Mouse (Mus musculus) hindbrain, postnatal 0 days (tissue): ENCODE measurements around the gene Mctp1. TPM values are rescaled to one million over a fixed set of nuclear protein-coding genes. Genes with fewer than 3 reads are reported as not detected.
"Not testable (repeated sequence)": the region's sequence is repeated elsewhere in the genome, so short reads cannot be mapped to it uniquely, and the experiment has no call there.

Source experiments
- ATAC-seq: fragments of 200-750 bp; cut with Nextera tagmentation; 2 replicates; pipeline ENCODE4 v1.8.0; 2017; ENCODE audit warnings: mild to moderate bottlenecking, moderate TSS enrichment, moderate library complexity
- DNase-seq: peaks from one replicate; pipeline ENCODE4 v3.0.0-alpha.2; 2015; ENCODE audit warnings: low spot score
- H3K27ac ChIP-seq: fragments of 300-500 bp; sonication (generic); 2 replicates; pipeline ENCODE4 v1.5.1; 2014; ENCODE audit warnings: mild to moderate bottlenecking
- H3K27me3 ChIP-seq: fragments of 300-500 bp; sonication (generic); 2 replicates; pipeline ENCODE4 v1.6.1; 2014; ENCODE audit warnings: low read length, mixed read lengths; ENCODE audit not compliant: insufficient read depth
- H3K36me3 ChIP-seq: fragments of 300-500 bp; sonication (generic); 2 replicates; pipeline ENCODE4 v1.6.1; 2014; ENCODE audit warnings: low read length, mixed read lengths; ENCODE audit not compliant: insufficient read depth
- H3K4me1 ChIP-seq: fragments of 300-500 bp; sonication (generic); 2 replicates; pipeline ENCODE4 v1.6.1; 2014; ENCODE audit warnings: antibody characterized with exemption, low read length, mixed read lengths; ENCODE audit not compliant: insufficient read depth
- H3K4me2 ChIP-seq: fragments of 300-500 bp; sonication (generic); 2 replicates; pipeline ENCODE4 v1.6.1; 2014; ENCODE audit warnings: low read depth, mild to moderate bottlenecking, low read length, moderate library complexity, mixed read lengths
- H3K4me3 ChIP-seq: fragments of 300-500 bp; sonication (generic); 2 replicates; pipeline ENCODE4 v1.5.1; 2014; ENCODE audit warnings: low read length
- H3K9ac ChIP-seq: fragments of 300-500 bp; sonication (generic); replicated peaks from 2 replicates; pipeline ENCODE4 v1.6.1; 2014; ENCODE audit warnings: mild to moderate bottlenecking, low read length, moderate library complexity, mixed read lengths
- H3K9me3 ChIP-seq: fragments of 300-500 bp; sonication (generic); 2 replicates; pipeline ENCODE4 v1.6.1; 2016; ENCODE audit warnings: low read length, mixed read lengths
- CTCF ChIP-seq: IDR thresholded peaks from 2 replicates; pipeline ENCODE4 v1.5.1; 2016; ENCODE audit warnings: antibody characterized with exemption, control low read depth, low read depth
- WGBS: fragments of 180-500 bp; shearing (Covaris S2); extraction: QIAGEN DNeasy Blood & Tissue Kit; methylation state at CpG from one replicate; pipeline ENCODE4 v1.1.7; 2014; 5-methylcytosine and 5-hydroxymethylcytosine counted together
- polyA plus RNA-seq: library from polyadenylated mRNA; unstranded; fragments of >200 nt; fragmentation: Nextera tagmentation; extraction: Ambion mirVana; gene quantifications from 2 replicates; pipeline ENCODE4 v1.2.1, GENCODE M21; 2015
- total RNA-seq: library from RNA; depleted of rRNA; stranded (reverse); fragments of >200 nt; gene quantifications from 2 replicates; pipeline ENCODE4 v1.2.3, GENCODE M21; 2014

The Mctp1 gene
- total and polyA plus RNA-seq, 2 experiments from 2014 or later: 4.9 to 8.3 TPM

- H3K9me3 ChIP-seq: no peaks in the 10 kb centered on the region
- no peak overlapping the region for H3K4me3 ChIP-seq
- TF ChIP-seq CTCF: no peak
- no peak overlapping the region for H3K4me2 ChIP-seq
- H3K4me1 ChIP-seq: no peaks in the 10 kb centered on the region
- no peak overlapping the region for H3K9ac ChIP-seq
- 75% methylated on average over 3 of the region's 3 CpGs for WGBS
- no peak overlapping the region for H3K27ac ChIP-seq
- H3K36me3 ChIP-seq: no peaks in the 10 kb centered on the region
- no peaks in the 10 kb centered on the region for H3K27me3 ChIP-seq
- ATAC-seq (no peak), DNase-seq (no peak)
These were observed 544.8 kb downstream of the Mctp1 start for GRCm38 (mm10) chr13:76929152-76929551.

- Histone ChIP-seq H3K27ac (no peak overlapping the region), H3K27me3 (no peaks in the 10 kb centered on the region), H3K4me3 (no peak overlapping the region), H3K9ac (no peak overlapping the region), H3K4me1 (no peaks in the 10 kb centered on the region), H3K9me3 (no peaks in the 10 kb centered on the region), H3K4me2 (no peak overlapping the region), H3K36me3 (no peaks in the 10 kb centered on the region)
- ATAC-seq: no peak
- DNase-seq: no peak
- TF ChIP-seq CTCF: no peak
- WGBS: 58% methylated on average over 5 of the region's 5 CpGs
These were observed 548.6 kb downstream of the Mctp1 start for GRCm38 (mm10) chr13:76932933-76933332.

DNA sequence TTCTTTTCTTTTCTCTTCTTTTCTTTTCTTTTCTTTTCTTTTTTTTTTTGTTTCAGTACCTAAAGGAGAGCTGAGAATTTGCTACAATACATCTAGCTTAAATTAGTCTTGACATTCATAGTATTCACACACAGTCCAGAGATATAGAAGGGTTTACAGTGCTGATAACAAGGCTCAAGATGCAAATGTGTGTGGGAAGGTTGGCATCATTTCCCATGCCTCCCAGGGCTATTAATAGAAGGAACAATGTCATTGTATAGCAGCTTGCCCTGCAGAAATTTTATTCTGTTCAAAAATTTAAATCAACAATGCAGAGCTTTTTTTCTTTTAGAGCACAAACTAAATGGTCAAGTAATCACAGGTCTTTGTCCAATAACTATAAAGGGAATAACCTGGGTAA is 564.9 kb downstream of the Mctp1 start:
- TF ChIP-seq CTCF: no peak
- Histone ChIP-seq H3K27me3 (no peaks in the 10 kb centered on the region), H3K36me3 (no peaks in the 10 kb centered on the region), H3K4me2 (no peak overlapping the region), H3K4me3 (no peak overlapping the region), H3K4me1 (no peaks in the 10 kb centered on the region), H3K27ac (no peak overlapping the region), H3K9ac (no peak overlapping the region), H3K9me3 (no peaks in the 10 kb centered on the region)
- no peak for DNase-seq
- no peak for ATAC-seq

GRCm38 (mm10) chr13:76967588-76967987 is 583.3 kb downstream of the Mctp1 start:
- Histone ChIP-seq H3K27ac (no peak overlapping the region), H3K27me3 (no peaks in the 10 kb centered on the region), H3K36me3 (no peaks in the 10 kb centered on the region), H3K4me3 (no peak overlapping the region), H3K4me1 (no peaks in the 10 kb centered on the region), H3K9me3 (no peaks in the 10 kb centered on the region), H3K4me2 (no peak overlapping the region), H3K9ac (no peak overlapping the region)
- no peak for TF ChIP-seq CTCF
- no peak for ATAC-seq
- no peak for DNase-seq

DNA sequence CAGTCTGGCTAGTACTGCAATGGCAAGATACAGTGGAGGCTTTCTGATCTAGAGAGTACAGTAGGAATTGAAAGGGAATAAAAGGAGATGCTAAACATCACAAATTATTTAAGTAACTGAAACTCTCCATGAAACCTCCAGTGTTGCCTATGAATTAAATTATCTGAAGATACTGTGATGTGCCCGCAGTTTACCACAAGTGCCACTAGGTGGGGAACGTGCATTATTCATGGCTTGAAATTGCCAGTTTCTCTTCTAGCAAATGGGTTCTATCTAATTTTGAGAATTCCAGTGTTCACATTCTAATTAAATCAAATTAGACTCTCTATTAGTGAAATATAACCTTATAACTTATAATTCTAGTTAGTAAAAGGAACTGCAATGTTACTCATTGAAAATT is 585.1 kb downstream of the Mctp1 start:
- Histone ChIP-seq H3K27me3 (no peaks in the 10 kb centered on the region), H3K4me3 (no peak overlapping the region), H3K9me3 (no peaks in the 10 kb centered on the region), H3K27ac (no peak overlapping the region), H3K4me1 (no peaks in the 10 kb centered on the region), H3K4me2 (no peak overlapping the region), H3K36me3 (no peaks in the 10 kb centered on the region), H3K9ac (no peak overlapping the region)
- ATAC-seq (0 out of 2 replicates have a peak, but pooled peaks have one; percentile 63), DNase-seq (peak; percentile 84)
- WGBS: 3% methylated on average over 2 of the region's 2 CpGs
- TF ChIP-seq CTCF: peak; percentile 91

DNA sequence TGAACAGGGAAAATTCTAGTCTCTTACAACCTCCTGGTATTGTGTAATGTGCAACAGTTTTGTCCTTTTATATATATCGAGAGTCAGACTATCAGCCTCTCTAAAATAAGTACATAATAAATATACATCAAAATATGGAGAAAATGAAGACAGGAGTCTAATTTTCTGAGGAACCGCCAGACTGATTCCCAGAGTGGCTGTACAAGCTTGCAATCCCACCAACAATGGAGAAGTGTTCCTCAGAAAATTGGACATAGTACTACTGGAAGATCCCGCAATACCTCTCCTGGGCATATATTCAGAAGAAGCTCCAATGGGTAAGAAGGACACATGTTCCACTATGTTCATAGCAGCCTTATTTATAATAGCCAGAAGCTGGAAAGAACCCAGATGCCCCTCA is 586.7 kb downstream of the Mctp1 start:
- WGBS: 88% methylated on average over 3 of the region's 3 CpGs

DNA sequence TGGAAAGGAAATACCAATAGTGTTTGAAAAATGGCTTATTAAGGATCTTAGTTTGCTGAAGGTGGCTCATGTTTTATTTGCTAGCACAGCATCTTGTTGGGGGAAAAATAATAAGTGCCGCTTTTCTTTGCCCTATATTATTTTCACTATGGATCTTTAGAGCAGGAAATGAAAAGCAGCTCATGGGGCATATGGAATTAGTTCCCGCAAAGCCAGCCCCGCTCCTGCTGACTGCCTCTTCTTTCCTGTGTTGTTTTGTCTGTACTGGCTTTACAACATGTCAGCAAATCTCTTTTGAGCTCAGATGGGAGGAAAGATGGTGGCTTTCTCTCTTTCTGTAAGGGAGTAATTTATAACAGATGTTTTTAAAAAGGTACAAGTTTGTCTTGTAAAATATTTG is 618.3 kb downstream of the Mctp1 start:
- Histone ChIP-seq H3K27me3 (no peaks in the 10 kb centered on the region), H3K4me1 (no peaks in the 10 kb centered on the region), H3K4me2 (no peak overlapping the region), H3K9ac (no peak overlapping the region), H3K36me3 (no peaks in the 10 kb centered on the region), H3K9me3 (no peaks in the 10 kb centered on the region), H3K27ac (no peak overlapping the region), H3K4me3 (no peak overlapping the region)
- no peak for ATAC-seq
- 67% methylated on average over 3 of the region's 3 CpGs for WGBS
- DNase-seq: no peak
- TF ChIP-seq CTCF: no peak

More for the DNA sequence above, 586.7 kb downstream of the Mctp1 start:
- H3K9ac ChIP-seq, H3K4me1 ChIP-seq, H3K36me3 ChIP-seq, H3K9me3 ChIP-seq, H3K27me3 ChIP-seq, H3K27ac ChIP-seq, H3K4me3 ChIP-seq, ATAC-seq, DNase-seq, H3K4me2 ChIP-seq: not testable (repeated sequence)

DNA sequence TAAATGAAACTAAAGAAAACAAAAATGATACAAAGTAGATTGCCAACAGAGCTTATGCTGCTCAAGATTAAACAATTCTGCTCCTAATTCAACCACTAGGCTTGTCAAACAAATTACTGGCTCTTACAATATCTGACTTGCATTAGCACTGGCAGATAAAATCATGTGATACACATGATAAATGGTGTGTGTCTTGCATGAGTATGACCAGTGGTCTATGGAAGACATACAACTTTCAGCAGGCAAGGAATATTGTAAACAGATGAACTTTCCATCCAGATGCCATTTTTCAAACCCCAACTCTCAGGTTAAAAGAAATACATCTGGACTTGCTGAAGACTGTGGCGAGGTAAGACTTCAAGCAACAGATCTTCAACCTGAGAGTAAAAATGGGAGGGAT is 619.3 kb downstream of the Mctp1 start:
- no peak for ATAC-seq

More for the DNA sequence above, 619.3 kb downstream of the Mctp1 start:
- no peaks in the 10 kb centered on the region for H3K36me3 ChIP-seq
- H3K27me3 ChIP-seq: no peaks in the 10 kb centered on the region
- H3K27ac ChIP-seq: no peak overlapping the region
- no peak for TF ChIP-seq CTCF
- no peaks in the 10 kb centered on the region for H3K4me1 ChIP-seq
- no peak overlapping the region for H3K4me2 ChIP-seq
- no peak overlapping the region for H3K4me3 ChIP-seq
- no peak for DNase-seq
- H3K9me3 ChIP-seq: no peaks in the 10 kb centered on the region
- 96% methylated on average over 1 of the region's 1 CpGs for WGBS
- no peak overlapping the region for H3K9ac ChIP-seq
